Mouse (Mus musculus) urinary bladder, postnatal 25 days (tissue): ENCODE measurements around the gene Nrxn1.

Experiments
- DNase-seq: peaks from one replicate; pipeline ENCODE4 v3.0.0; 2022; ENCODE audit warnings: low spot score

Nrxn1 gene

GRCm38 (mm10) chr17:90962904-90963531 lies 129.9 kb downstream of the Nrxn1 start:
- peak; percentile 4 for DNase-seq

- no peak for DNase-seq
Measured at GRCm38 (mm10) chr17:90955221-90955620, 137.7 kb downstream of the Nrxn1 start.

GRCm38 (mm10) chr17:90934929-90935328 lies 157.9 kb downstream of the Nrxn1 start:
- no peak for DNase-seq

- no peak for DNase-seq
Measured at GRCm38 (mm10) chr17:90913320-90913719, 179.6 kb downstream of the Nrxn1 start.

GRCm38 (mm10) chr17:90912746-90913145 lies 180.1 kb downstream of the Nrxn1 start:
- no peak for DNase-seq

GRCm38 (mm10) chr17:90912341-90912740 lies 180.5 kb downstream of the Nrxn1 start:
- no peak for DNase-seq

- DNase-seq = no peak
Measured at GRCm38 (mm10) chr17:90906118-90907093, 186.5 kb downstream of the Nrxn1 start.

GRCm38 (mm10) chr17:90905143-90905542 lies 187.7 kb downstream of the Nrxn1 start:
- no peak for DNase-seq

GRCm38 (mm10) chr17:90892327-90893259 lies 200.3 kb downstream of the Nrxn1 start:
- no peak for DNase-seq

- no peak for DNase-seq
Measured at GRCm38 (mm10) chr17:90891711-90892110, 201.2 kb downstream of the Nrxn1 start.

GRCm38 (mm10) chr17:90857225-90857624 lies 235.6 kb downstream of the Nrxn1 start:
- DNase-seq = no peak

GRCm38 (mm10) chr17:90843876-90844275 lies 249.0 kb downstream of the Nrxn1 start:
- DNase-seq = no peak

GRCm38 (mm10) chr17:90843072-90843611 lies 249.7 kb downstream of the Nrxn1 start:
- DNase-seq = no peak

- no peak for DNase-seq
Measured at GRCm38 (mm10) chr17:90837022-90837414, 255.9 kb downstream of the Nrxn1 start.

GRCm38 (mm10) chr17:90836154-90837021 lies 256.5 kb downstream of the Nrxn1 start:
- no peak for DNase-seq

- DNase-seq = no peak
Measured at GRCm38 (mm10) chr17:90818340-90818739, 274.5 kb downstream of the Nrxn1 start.

GRCm38 (mm10) chr17:90817898-90818297 lies 275.0 kb downstream of the Nrxn1 start:
- DNase-seq = no peak

- no peak for DNase-seq
Measured at GRCm38 (mm10) chr17:90815306-90815705, 277.6 kb downstream of the Nrxn1 start.

GRCm38 (mm10) chr17:90813760-90814159 lies 279.1 kb downstream of the Nrxn1 start:
- no peak for DNase-seq

GRCm38 (mm10) chr17:90812485-90812884 lies 280.4 kb downstream of the Nrxn1 start:
- no peak for DNase-seq
